Mouse (Mus musculus) thymus, adult 2 months (tissue): ENCODE data around the gene Zfp867.

ENCODE experiments used
- CTCF ChIP-seq: fragments of 200-500 bp; IDR thresholded peaks from 2 replicates; pipeline ENCODE4 v1.5.1; 2012; ENCODE audit warnings: mild to moderate bottlenecking, control low read depth, low read length, moderate library complexity, borderline replicate concordance; ENCODE audit not compliant: control insufficient read depth, poor library complexity, insufficient read depth; ENCODE audit errors: extremely low read depth
- POLR2A ChIP-seq: fragments of 200-500 bp; IDR thresholded peaks from 2 replicates; pipeline ENCODE4 v1.6.1; 2012; ENCODE audit warnings: mild to moderate bottlenecking, low read length, control low read depth, moderate library complexity; ENCODE audit not compliant: control insufficient read depth, poor library complexity, insufficient read depth; ENCODE audit errors: extremely low read depth

- TF ChIP-seq CTCF (no peak), POLR2A (no peak)
Measured at GRCm38 (mm10) chr11:59477240-59477639, 5.0 kb upstream of the Zfp867 start.
